Mouse (Mus musculus) hindlimb bud, embryonic 11.5 days (tissue): ENCODE data around the gene Itga1.

Source experiments
- DNase-seq: peaks from one replicate; pipeline ENCODE4 v3.0.0-alpha.2; 2012; ENCODE audit warnings: low read depth, low spot score; ENCODE audit errors: extremely low spot score

The Itga1 gene

GRCm38 (mm10) chr13:115101355-115102191 lies at the start of gene Itga1, which contains the start of gene Gm49395:
Gene Itga1, minus strand, starts transcription at chr13:115101964.
Gene Gm49395, minus strand, starts transcription at chr13:115101921.
- DNase-seq, result peak; percentile 22

DNA sequence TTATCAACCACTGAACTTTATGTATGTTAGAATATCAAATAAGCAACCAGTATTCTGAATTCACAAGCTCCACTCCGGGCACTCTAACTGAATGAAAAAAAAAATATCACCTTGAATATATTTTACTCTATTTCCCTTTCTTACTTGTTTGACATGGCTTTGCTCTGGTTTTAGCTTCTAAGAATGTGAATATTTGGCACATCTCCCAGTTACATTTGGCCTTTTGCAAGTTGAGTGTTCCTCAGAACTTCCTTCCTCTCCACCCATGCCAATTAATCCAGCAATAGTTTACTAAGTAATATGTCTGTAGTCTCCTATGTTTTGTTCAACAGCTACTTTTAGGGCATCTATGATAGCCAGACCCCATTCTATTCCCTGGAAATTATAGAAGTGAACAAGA lies 48.8 kb upstream of the Itga1 start:
- no peak for DNase-seq

DNA sequence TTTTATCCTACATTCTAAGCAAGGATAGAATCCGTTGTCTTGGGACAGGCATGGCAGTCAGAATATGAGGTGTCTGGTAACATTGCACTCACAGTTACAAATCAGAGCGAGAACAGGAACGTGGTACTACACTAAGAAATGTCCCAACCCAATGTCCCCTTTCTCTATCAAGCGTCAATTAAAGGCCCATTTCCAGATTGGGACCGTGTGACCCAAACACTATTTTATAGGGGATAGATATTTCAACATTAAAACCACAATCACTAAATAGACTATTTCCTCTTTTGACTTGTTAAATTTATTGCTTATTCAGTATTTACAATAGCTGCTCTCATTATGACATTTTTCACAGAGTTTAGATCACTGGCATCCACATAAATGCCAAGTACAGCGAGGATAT lies 48.1 kb upstream of the Itga1 start:
- no peak for DNase-seq

DNA sequence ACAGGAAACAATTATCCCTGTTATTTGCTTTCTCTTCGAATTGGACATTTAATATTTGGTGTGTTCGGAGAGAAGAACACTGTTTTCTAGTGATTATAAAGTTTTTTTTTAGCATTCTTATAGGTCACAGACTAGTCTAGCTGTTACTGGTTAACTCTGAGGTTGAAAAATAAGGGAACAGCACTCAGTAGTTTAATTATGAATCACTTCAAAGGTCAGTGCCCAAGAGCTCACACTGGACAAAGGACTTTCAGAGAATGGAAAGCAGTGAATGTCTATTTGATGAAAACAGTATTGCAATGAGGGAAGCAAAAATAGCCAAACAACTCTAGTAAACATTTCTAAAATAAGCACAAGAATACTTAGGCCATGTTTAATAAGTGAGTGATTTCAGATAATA lies 41.8 kb upstream of the Itga1 start:
- DNase-seq, result no peak

DNA sequence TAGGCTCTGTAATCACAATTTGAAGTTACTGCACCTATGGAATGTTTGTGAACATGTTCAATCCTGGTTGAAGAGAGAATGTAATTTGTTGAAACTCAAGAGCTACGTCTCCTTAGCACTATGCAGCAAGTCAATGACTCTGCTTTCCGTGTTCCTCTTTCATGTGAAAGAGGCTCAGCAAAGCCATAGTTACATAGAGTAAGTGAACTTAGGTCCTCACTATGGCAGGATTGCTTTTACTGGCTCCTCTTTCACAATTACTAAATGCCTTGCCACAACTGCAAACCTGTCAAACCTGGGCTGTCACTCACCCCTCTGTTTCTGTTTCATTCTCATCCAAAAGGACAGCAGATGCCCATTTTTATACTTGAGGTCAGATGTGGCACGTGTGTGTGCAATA lies 40.3 kb upstream of the Itga1 start:
- DNase-seq, result no peak

GRCm38 (mm10) chr13:115138513-115138912 lies 36.7 kb upstream of the Itga1 start:
- DNase-seq, result no peak

DNA sequence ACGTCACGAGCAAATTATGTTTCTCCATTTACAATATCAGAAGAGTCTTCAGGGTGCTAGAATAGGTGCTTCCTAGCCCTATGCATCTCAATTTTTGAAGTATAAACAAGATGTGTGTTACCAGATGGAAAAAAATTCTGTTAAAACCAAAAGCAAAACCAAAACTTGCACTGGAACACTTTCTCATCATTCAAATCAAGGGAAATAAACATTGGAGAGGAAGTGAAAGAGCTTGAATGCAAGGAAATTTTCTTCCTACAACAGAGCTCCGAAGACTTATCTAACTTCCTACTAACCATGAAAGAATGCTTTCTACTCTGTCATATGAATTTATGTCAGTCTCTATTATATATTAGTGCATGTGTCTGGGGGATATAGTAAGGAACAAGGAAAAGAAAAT lies 35.0 kb upstream of the Itga1 start:
- DNase-seq, result no peak

- DNase-seq, result no peak
Observed at GRCm38 (mm10) chr13:115132435-115132834, 30.7 kb upstream of the Itga1 start.

DNA sequence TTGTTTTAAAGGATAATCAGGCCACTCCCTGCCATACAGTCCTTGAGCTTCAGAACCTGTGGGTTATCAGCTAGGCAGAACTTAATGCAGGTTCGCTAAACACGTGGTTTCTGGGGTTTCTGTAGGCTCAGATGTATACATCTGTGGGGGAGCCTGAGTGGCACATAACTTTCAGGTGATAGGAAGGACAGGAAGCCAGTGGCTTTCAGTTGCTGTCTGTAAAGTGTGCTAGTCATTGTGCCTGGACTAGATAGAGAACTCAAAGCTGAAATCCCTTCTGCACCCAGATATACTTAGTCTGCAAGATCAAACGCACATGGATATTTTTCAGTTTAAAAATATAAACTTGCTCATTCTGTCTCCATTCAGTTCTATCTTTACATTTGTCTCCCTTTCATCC lies 29.6 kb upstream of the Itga1 start:
- DNase-seq, result no peak

- no peak for DNase-seq
Observed at GRCm38 (mm10) chr13:115130035-115130434, 28.3 kb upstream of the Itga1 start.

- DNase-seq, result no peak
Observed at GRCm38 (mm10) chr13:115127826-115128225, 26.1 kb upstream of the Itga1 start.

DNA sequence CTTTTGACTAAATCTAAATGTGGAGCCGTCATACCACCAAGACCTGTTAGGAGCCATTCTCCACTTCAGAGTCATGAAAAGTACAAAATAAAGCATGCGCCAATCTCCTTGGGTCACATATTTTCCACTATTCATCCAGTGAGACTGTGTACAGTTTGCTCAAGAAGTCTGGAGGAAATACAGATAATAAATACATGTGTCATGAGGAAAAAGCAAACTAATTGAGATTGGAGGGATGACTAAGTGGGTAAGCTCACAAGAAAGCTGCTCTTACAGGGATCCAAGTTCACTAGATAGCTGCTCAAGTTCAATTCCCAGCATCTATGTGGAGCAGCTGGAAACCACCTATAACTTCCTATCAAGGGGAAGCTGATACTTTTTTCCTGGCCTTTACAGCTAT lies 24.8 kb upstream of the Itga1 start:
- DNase-seq, result no peak

GRCm38 (mm10) chr13:115125130-115125529 lies 23.4 kb upstream of the Itga1 start:
- DNase-seq, result no peak

- DNase-seq, result no peak
Observed at GRCm38 (mm10) chr13:115124521-115124920, 22.8 kb upstream of the Itga1 start.

- DNase-seq, result no peak
Observed at GRCm38 (mm10) chr13:115118756-115119155, 17.0 kb upstream of the Itga1 start.

- no peak for DNase-seq
Observed at GRCm38 (mm10) chr13:115118195-115118594, 16.4 kb upstream of the Itga1 start.

- no peak for DNase-seq
Observed at GRCm38 (mm10) chr13:115116930-115117621, 15.3 kb upstream of the Itga1 start.

GRCm38 (mm10) chr13:115109628-115110027 lies 7.9 kb upstream of the Itga1 start:
- DNase-seq, result no peak

GRCm38 (mm10) chr13:115107436-115107835 lies 5.7 kb upstream of the Itga1 start:
- DNase-seq, result no peak

DNA sequence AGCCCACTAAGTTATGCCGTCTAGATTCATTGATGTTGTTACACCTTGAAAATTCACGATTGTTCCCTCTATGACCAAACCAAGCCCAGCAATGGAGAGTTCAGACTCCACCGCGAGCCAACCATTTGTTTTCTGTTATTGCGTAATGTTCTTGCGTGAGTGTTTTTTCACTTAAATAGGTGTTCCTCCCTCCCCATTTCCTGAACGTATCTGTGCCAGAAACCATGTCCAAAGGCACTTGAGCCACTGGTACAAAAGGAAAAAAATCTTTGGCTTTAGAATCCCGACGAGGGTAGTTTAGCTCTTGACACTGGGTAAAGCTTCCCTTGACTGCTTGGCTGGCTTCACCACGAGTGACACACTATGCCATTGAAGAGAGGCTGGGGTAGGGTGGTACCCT lies 4.4 kb upstream of the Itga1 start:
- no peak for DNase-seq

- DNase-seq, result no peak
Observed at GRCm38 (mm10) chr13:115102754-115103153, 990 bp upstream of the Itga1 start.
